Mouse (Mus musculus): ENCODE results near the gene Ahnak. TPM values are rescaled to one million over a fixed set of nuclear protein-coding genes. Genes with fewer than 3 reads are reported as not detected.
"Not testable (repeated sequence)": the region's sequence is repeated elsewhere in the genome, so short reads cannot be mapped to it uniquely, and the experiment has no call there.

Gene Ahnak
- polyA plus RNA-seq, 1 experiment, result not detected

DNA sequence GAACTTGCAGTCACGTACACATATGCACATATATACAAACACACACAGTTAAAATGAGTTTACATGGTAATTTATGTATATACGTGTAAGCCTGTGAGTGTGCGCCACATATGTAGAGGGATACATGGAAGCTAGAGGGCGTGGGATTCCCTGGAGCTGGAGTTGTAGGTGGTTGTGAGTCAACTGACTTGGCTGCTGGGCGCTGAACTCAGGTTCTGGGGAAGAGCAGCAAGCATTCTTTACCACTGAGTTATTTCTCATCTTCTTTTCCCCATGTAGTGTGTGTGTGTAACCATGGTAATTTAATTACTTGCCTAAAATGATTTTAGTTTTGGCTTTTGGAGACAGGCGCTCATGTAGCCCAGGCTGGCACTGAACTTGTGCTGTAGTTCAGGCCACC is 7.5 kb downstream of the Ahnak start:
- peaks cover 18% of the 10 kb centered on the region for H3K4me1 ChIP-seq (ENCODE audit: control insufficient read depth, insufficient read depth, low read length)
- TF ChIP-seq POLR2A (IDR thresholded peaks at IDR 0.05; ENCODE audit: insufficient read depth, low read depth, low read length) (no peak), CTCF (IDR thresholded peaks at IDR 0.05; ENCODE audit: insufficient read depth, low read depth, low read length) (no peak)
- H3K4me3 ChIP-seq (ENCODE audit: insufficient read depth, low read depth, low read length), result no peak overlapping the region
- 90% methylated on average over 6 of the region's 6 CpGs for WGBS
- H3K27ac ChIP-seq (ENCODE audit: insufficient read depth, low read depth, low read length), result no peak overlapping the region

DNA sequence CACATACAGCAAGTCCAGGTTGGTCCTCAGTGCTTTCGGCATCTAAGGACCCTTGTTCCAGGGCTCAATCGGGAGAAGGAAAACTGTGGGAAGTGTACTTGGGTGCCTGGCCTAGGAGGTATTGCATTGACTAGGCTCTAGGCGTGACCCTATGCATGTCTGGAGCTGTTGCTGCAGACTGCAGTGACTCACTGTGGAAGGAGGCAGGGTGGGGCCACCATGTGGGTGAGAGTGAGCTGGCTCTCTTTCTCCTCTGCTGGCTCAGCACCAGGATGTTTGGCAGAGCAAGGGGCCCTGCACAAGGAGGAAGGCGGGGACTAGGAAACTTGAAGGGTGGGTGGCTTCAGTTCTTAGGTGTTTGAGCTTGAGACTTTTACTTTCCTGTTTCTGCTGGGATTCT is 8.5 kb downstream of the Ahnak start:
- TF ChIP-seq CTCF (IDR thresholded peaks at IDR 0.05; ENCODE audit: insufficient read depth, low read depth, low read length) (no peak), POLR2A (IDR thresholded peaks at IDR 0.05; ENCODE audit: insufficient read depth, low read depth, low read length) (no peak)
- no peak overlapping the region for H3K27ac ChIP-seq (ENCODE audit: insufficient read depth, low read depth, low read length)

DNA sequence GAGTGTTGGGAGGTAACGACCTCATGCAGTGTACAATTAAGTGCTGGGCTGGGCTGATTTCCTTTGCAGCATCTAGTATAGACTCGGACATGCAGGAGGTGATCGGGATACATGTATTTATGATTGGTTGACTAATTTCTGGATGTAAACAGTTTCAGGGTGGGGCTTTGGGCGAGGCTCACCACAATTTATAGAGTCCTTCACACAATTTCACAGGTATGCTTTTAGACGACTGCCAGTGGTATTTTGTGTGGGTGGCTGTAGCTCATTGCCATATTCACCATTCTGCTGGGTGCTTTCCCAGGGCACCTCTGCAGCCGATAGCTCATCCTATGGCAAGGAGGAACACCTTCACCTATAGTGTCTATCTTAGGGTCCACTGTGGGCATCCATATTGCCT is 9.5 kb downstream of the Ahnak start:
- Histone ChIP-seq H3K4me1 (ENCODE audit: control insufficient read depth, insufficient read depth, low read length) (peaks cover 12% of the 10 kb centered on the region), H3K4me3 (ENCODE audit: insufficient read depth, low read depth, low read length) (no peak overlapping the region), H3K27ac (ENCODE audit: insufficient read depth, low read depth, low read length) (no peak overlapping the region)
- 84% methylated on average over 6 of the region's 6 CpGs for WGBS
- TF ChIP-seq CTCF (IDR thresholded peaks at IDR 0.05; ENCODE audit: insufficient read depth, low read depth, low read length), result no peak
- TF ChIP-seq POLR2A (IDR thresholded peaks at IDR 0.05; ENCODE audit: insufficient read depth, low read depth, low read length), result no peak

More for the DNA sequence above, 8.5 kb downstream of the Ahnak start:
- Histone ChIP-seq H3K4me1 (ENCODE audit: control insufficient read depth, insufficient read depth, low read length) (peaks cover 18% of the 10 kb centered on the region), H3K4me3 (ENCODE audit: insufficient read depth, low read depth, low read length) (no peak overlapping the region)
- 31% methylated on average over 4 of the region's 4 CpGs for WGBS

DNA sequence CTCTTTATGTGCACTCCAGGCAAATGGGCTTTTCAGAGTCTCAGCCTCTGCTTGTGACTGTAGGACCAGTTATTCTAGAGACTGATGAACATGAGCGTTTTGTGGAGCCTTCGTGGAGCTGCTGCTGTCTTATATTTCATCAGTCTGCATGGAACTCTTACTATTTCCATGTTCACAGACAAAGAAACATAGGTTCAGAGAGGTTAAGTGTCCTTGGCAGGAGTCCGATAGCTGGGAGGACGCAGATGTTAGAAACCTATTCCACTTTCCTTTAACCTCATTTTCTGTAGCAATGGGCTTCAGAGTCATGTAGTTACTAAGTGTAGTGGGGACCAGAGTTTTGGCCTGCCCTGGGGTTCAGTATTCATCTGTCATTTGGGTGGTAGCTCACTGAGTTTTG is 10.1 kb downstream of the Ahnak start:
- TF ChIP-seq POLR2A (IDR thresholded peaks at IDR 0.05; ENCODE audit: insufficient read depth, low read depth, low read length) (no peak), CTCF (IDR thresholded peaks at IDR 0.05; ENCODE audit: insufficient read depth, low read depth, low read length) (no peak)
- peaks cover 12% of the 10 kb centered on the region for H3K4me1 ChIP-seq (ENCODE audit: control insufficient read depth, insufficient read depth, low read length)
- WGBS, result 87% methylated on average over 4 of the region's 4 CpGs
- H3K4me3 ChIP-seq (ENCODE audit: insufficient read depth, low read depth, low read length), result no peak overlapping the region
- no peak overlapping the region for H3K27ac ChIP-seq (ENCODE audit: insufficient read depth, low read depth, low read length)

DNA sequence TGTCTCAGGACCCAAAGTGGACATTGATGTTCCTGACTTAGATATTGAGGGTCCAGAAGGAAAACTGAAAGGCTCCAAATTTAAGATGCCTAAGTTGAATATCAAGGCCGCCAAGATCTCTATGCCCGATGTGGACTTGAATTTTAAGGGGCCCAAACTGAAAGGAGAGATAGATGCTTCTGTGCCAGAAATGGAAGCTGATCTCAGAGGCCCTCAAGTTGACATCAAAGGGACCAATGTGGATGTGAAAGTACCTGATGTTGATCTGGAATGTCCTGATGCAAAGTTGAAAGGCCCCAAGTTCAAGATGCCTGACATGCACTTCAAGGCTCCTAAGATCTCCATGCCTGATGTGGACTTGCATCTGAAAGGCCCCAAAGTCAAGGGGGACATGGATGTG is 17.8 kb downstream of the Ahnak start:
- not testable (repeated sequence) for H3K4me3 ChIP-seq (ENCODE audit: insufficient read depth, low read depth, low read length)

DNA sequence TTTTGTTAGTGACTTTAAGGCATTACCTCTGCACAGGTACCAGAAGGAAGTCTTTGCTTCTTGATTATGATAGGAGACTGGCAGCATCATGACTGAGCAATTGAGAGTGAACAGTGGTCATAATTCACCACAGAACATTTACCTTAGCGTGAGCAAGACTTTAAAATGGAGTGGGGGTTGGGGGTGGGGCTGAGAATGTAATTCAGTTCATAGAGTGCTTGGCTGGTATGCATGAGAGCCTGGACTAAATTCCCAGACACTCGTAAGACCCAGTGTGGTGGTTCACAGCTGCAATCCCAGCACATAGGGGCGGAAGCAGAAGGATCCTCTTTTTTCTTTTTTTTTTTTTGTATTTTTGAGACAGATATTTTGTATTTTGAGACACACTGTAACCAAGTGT is 30.2 kb downstream of the Ahnak start:
- TF ChIP-seq POLR2A (IDR thresholded peaks at IDR 0.05; ENCODE audit: insufficient read depth, low read depth, low read length) (no peak), CTCF (IDR thresholded peaks at IDR 0.05; ENCODE audit: insufficient read depth, low read depth, low read length) (no peak)
- WGBS, result 90% methylated on average over 3 of the region's 3 CpGs
- Histone ChIP-seq H3K27ac (ENCODE audit: insufficient read depth, low read depth, low read length) (no peak overlapping the region), H3K4me1 (ENCODE audit: control insufficient read depth, insufficient read depth, low read length) (0 out of 2 replicates have a peak, but pooled peaks cover 4% of the 10 kb centered on the region), H3K4me3 (ENCODE audit: insufficient read depth, low read depth, low read length) (no peak overlapping the region)

More for the DNA sequence above, 17.8 kb downstream of the Ahnak start:
- 99% methylated on average over 2 of the region's 2 CpGs for WGBS
- not testable (repeated sequence) for H3K27ac ChIP-seq (ENCODE audit: insufficient read depth, low read depth, low read length); H3K4me1 ChIP-seq (ENCODE audit: control insufficient read depth, insufficient read depth, low read length)

DNA sequence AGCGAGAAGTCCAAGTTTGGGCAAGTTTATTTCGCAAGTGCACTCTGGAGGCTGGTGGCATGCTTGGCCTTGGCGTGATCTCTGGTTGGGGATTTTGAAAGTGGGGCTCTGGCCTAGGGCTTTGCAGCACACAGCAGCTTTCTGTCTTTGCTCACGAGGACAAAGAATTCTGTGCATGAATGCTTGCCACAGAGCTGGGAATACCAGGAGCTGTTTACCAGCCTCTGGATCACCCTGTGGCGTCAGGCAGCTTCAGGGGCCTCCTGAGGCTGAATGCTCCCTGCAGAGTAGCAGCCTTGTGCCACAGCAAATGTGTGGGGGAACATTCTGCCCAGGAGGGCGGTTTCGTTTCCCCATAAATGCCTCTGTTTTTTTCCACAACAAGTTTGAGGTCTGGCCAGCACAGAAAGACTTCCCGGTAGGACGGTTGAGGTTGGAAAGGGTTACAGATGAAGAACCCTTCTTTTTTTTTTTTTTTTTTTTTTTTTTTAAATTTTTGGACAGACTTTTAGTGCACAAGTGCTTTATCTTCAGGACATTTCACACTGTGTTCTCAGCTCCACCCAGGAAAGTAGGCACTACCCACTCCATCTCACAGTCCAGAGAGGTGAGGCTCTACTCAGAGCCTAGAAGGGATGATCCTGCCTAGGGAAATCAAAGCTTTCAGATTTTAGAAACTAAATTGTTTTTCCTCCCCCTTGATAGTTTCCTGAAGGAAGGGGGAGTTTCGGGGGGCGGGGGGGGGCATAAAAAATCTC is 34.1 kb downstream of the Ahnak start:
- Histone ChIP-seq H3K4me1 (ENCODE audit: control insufficient read depth, insufficient read depth, low read length) (peaks cover 8% of the 10 kb centered on the region), H3K4me3 (ENCODE audit: insufficient read depth, low read depth, low read length) (no peak overlapping the region), H3K27ac (ENCODE audit: insufficient read depth, low read depth, low read length) (no peak overlapping the region)
- WGBS, result 66% methylated on average over 11 of the region's 11 CpGs
- TF ChIP-seq POLR2A (IDR thresholded peaks at IDR 0.05; ENCODE audit: insufficient read depth, low read depth, low read length), result no peak
- no peak for TF ChIP-seq CTCF (IDR thresholded peaks at IDR 0.05; ENCODE audit: insufficient read depth, low read depth, low read length)

DNA sequence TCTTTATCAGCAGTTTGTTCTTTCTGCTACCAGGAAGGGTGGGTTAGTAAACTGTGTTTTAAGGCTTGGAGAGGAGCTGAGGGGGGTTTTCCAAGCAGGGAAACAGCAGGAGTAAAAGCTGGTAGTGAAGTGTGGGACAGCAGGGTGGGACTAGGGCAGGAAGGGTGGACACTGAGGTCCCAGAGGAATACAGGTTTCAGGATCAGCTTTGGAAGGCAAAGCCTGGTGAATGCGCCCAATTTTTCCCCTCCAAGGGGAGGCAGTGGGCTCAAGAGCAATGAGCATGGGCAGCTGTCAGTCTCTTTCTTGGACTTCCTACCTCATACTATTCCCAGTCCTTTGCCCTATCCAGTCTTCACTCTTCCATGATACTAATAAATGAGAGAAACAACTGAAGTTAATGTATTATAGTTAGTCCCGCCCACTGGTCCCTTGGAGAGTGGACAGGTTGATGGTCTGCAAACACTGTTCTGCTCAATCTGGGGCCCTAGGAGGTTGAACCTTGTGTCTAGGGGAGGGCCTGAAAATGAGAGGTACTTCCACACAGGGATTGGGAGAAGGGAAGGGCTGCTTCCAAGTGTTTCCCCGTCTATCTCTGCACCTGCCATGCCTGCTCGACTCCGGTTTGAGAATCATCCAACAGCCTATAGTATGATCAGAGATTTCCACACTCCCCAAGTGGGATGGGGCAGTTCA is 36.6 kb downstream of the Ahnak start:
- Histone ChIP-seq H3K4me1 (ENCODE audit: control insufficient read depth, insufficient read depth, low read length) (peaks cover 8% of the 10 kb centered on the region), H3K4me3 (ENCODE audit: insufficient read depth, low read depth, low read length) (no peak overlapping the region), H3K27ac (ENCODE audit: insufficient read depth, low read depth, low read length) (no peak overlapping the region)
- no peak for TF ChIP-seq POLR2A (IDR thresholded peaks at IDR 0.05; ENCODE audit: insufficient read depth, low read depth, low read length)
- no peak for TF ChIP-seq CTCF (IDR thresholded peaks at IDR 0.05; ENCODE audit: insufficient read depth, low read depth, low read length)
- WGBS, result 92% methylated on average over 5 of the region's 5 CpGs

DNA sequence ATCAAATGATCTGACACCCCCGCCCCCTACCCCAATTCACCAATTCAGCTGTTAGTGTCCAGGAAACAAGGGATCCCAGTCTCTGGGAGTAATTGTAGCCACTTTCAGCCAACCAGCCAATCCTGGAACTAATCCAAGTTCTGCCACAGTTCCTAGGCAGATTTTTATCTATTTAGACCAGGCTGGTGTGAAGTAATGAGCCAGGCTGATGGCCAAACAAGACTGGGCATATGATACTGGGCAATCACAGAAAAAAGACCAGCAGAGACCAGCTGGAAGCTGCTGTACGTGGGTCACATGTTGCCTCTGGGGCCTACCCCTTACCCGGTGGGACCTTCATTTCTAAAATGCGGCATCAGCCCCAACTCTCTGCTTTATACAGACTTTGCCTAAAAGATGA is 37.5 kb downstream of the Ahnak start:
- Histone ChIP-seq H3K4me1 (ENCODE audit: control insufficient read depth, insufficient read depth, low read length) (peaks cover 8% of the 10 kb centered on the region), H3K27ac (ENCODE audit: insufficient read depth, low read depth, low read length) (no peak overlapping the region), H3K4me3 (ENCODE audit: insufficient read depth, low read depth, low read length) (no peak overlapping the region)
- no peak for TF ChIP-seq POLR2A (IDR thresholded peaks at IDR 0.05; ENCODE audit: insufficient read depth, low read depth, low read length)
- WGBS, result 54% methylated on average over 4 of the region's 4 CpGs

All from olfactory bulb, adult 2 months (tissue).